Mouse (Mus musculus) right cerebral cortex, adult 2 months (tissue): ENCODE results near the gene Mrpl51.

Experiments used
- DNase-seq, 2 experiments: peaks; one replicate each; pipeline ENCODE4 v3.0.0; 2021 to 2022; ENCODE audit warnings: low spot score in 2 of 2

Gene Mrpl51

DNA sequence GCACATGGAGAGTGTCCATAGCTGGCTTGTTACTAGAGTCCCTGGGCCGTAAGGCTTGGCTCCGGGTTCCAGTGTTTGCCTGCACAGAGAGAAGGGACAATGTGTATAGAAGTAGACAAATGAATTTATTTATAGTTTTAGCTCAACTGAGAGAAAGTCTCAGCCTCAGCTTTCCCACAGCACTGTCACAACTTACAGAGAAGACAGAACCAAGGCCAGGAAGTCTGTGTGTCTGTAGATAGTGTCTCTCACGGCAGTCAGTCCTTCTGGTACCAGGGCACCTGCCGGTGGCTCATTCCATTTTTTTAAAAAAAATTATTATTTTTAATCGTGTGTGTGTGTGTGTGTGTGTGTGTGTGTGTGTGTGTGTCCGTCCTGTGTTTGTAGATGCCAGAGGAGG lies 40.9 kb downstream of the Mrpl51 start:
- no peak for DNase-seq

- no peak for DNase-seq
These were observed 42.4 kb downstream of the Mrpl51 start for GRCm38 (mm10) chr6:125233816-125234519.

DNA sequence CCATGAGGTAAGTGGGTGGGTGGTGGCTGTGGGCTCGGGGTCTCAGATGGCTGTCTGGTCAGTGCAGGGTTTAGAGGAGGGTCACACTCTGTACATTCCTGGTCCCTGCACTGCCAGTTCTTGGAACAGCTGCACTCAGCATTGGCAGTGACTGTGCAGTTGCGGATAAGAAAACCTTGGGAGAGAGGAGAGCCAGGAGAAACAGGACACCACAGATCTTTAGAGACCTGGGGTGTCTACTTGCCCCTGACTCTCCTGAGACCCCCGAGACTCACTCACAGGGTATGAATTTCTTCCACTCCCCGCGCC lies 42.9 kb downstream of the Mrpl51 start:
- no peak for DNase-seq

GRCm38 (mm10) chr6:125236341-125236740 lies 44.7 kb downstream of the Mrpl51 start:
- no peak for DNase-seq

DNA sequence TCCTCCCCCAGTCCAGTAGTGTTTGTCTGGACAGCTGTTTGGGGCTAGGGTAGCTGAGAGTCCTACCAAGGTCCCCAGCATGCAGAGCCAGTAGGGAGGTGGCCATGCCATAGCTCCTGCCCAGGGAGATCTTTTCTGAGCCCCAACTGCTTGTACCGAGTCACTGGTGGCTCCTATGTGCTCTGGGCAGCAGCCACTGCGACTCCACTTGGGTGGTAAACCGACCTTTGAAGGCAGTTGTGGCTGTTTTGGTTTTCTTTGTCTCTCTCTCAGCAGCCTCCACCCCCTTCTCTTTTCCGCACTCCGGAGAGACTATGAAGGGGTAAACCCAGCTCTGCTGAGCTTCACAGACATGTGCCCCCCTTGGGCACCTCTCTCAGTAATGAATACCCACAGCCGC lies 45.2 kb downstream of the Mrpl51 start, which contains the start of gene Cd27:
TSS of gene Cd27 (minus strand) at position 229 of the 400 bp plus-strand sequence.
- DNase-seq, result no peak

GRCm38 (mm10) chr6:125237421-125237820 lies 45.8 kb downstream of the Mrpl51 start:
- no peak for DNase-seq

- no peak for DNase-seq
These were observed 46.8 kb downstream of the Mrpl51 start for GRCm38 (mm10) chr6:125238396-125238795.

GRCm38 (mm10) chr6:125239547-125239946 lies 47.9 kb downstream of the Mrpl51 start:
- no peak for DNase-seq

- no peak for DNase-seq
These were observed 49.0 kb downstream of the Mrpl51 start for GRCm38 (mm10) chr6:125240617-125241016.

- no peak for DNase-seq
These were observed 50.0 kb downstream of the Mrpl51 start for GRCm38 (mm10) chr6:125241566-125241965.

DNA sequence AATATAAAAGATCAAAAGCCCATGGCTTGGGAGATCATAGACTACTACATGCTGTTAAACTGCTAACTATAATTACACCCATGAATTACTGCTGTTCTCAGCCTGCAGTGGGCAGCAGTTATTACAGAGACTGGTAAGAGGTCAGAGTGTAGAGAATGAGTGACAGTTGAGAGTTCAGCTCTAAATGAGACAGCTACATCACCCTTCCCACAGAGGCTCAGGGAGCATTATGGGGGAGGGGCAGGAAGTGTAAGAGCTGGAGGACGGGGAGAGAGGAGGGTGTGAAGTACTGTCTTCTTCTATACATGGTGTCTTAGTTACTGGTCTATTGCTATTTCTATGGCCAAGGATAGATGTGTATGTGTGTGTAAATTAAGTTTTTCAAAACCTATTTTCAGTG lies 53.0 kb downstream of the Mrpl51 start:
- DNase-seq, result no peak
